Mouse (Mus musculus): Measurements from ENCODE around the gene Selenbp2. TPM values are rescaled to one million over a fixed set of nuclear protein-coding genes. Genes with fewer than 3 reads are reported as not detected.
A peak's percentile ranks its signal among the peaks of the same experiment; 100 is the strongest.
"Not testable (repeated sequence)": the region's sequence is repeated elsewhere in the genome, so short reads cannot be mapped to it uniquely, and the experiment has no call there.

The Selenbp2 gene
- 1 to 10 TPM in 1 of 2 experiments, not detected in 1; 1.8 TPM for total RNA-seq (2021)
- long read RNA-seq, experiment 1, result 0 reads
- long read RNA-seq, experiment 2, result 0 reads

DNA sequence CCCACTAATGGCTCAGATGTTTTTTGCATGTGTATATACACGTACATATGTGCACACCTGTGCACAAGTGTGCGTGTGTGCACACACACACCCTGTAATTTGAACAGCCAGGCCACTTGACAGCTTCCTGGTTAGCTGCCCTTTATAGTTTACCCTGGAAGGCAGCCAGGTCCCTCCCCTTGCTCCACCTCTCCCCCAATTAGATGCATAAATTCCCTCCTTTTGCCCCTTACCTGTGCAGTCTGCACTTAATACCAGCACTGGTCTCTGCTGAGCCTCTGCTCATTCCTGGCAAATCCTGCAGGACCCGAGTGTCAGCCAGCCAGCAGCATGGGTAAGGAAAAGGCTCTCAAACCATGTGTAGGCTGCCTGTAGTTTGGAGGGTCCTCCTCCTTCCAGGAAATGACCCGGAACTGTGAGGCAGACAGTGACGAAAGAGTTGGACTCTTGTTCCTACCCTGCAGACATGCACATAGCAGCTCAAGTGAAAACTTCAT lies at the start of gene Selenbp2:
Selenbp2 (plus strand) TSS at position 228 of the 497 bp plus-strand sequence.
- DNase-seq (ENCODE audit: low spot score in 2 of 2), result no peak

DNA sequence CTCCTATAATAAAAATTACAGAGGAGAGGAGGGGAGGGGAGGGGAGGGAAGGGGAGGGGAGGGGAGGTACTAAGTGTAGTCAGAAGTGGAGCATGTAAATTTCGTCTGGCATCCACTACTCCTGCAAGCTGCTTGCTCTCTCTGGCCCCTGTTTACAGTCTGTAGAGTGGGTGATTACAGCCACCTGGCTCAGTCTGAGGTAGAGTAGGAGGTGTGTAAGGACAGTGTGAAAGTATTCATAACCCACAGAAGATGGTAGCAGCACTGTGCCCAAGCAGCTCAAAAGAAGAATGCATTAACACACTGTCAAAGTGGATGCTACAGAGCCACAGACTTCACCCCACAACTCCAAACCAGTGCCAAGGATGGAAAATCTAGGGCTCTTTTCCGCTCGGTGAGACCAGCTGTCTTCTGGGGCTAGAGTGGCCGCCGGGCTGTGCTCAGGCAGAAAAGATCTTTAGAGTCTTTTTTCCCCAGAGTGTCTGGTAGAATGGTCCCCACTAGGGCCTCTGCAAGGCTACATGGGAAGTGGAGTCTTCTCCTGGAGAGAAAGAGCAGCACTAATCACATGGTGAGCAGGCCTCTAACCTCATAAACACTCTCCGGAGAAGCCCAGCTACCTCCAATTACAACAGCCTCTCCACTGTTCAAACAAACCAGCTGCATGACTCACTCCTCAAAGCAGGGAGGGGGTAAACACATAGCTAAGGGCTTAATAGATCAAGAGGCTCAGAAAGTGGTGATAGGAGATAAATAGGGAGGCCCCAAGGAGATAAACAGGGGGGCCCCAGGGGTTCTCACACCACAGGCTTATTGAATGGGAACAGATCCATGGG lies 44.4 kb upstream of the Selenbp2 start:
- no peak for DNase-seq (ENCODE audit: low spot score in 2 of 2)

DNA sequence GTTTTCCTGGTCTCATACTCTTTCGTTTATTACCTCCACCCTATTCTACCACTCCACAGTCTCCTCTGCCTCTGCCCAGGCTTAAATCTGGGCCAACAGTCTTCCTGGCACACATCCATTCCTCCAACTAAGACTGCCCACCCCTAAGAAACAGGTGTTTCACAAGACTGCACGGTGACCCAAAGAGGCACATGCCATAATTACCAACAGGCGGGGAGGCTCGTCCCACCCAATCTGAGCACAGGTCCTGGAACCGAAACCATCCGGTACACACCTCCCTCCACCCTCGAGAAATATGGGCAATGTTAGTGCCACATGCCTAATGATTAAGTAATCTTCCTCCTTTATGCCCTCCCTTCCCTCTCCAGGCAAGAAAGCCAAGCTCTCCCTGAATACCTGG lies 42.9 kb upstream of the Selenbp2 start:
- no peak for DNase-seq (ENCODE audit: low spot score in 2 of 2)

DNA sequence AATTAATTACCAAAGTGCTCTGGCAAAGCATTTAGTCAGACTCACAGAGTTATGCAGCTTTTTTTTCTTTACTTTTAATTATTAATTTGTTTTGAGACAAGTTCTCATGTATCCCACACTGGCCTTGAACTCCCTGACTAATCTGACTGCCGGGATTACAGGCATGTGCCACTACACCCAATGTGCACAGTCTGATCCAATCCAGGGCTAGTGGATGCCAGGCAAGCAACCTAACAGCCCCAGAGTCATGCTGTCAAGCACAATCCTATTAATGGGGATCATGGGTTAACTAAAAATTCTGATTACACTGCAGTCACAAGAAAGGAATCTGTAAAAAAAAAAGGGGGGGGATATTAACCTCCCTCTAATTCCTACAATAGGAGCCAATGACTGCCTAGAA lies 39.4 kb upstream of the Selenbp2 start:
- DNase-seq (ENCODE audit: low spot score in 2 of 2), result not testable (repeated sequence)

DNA sequence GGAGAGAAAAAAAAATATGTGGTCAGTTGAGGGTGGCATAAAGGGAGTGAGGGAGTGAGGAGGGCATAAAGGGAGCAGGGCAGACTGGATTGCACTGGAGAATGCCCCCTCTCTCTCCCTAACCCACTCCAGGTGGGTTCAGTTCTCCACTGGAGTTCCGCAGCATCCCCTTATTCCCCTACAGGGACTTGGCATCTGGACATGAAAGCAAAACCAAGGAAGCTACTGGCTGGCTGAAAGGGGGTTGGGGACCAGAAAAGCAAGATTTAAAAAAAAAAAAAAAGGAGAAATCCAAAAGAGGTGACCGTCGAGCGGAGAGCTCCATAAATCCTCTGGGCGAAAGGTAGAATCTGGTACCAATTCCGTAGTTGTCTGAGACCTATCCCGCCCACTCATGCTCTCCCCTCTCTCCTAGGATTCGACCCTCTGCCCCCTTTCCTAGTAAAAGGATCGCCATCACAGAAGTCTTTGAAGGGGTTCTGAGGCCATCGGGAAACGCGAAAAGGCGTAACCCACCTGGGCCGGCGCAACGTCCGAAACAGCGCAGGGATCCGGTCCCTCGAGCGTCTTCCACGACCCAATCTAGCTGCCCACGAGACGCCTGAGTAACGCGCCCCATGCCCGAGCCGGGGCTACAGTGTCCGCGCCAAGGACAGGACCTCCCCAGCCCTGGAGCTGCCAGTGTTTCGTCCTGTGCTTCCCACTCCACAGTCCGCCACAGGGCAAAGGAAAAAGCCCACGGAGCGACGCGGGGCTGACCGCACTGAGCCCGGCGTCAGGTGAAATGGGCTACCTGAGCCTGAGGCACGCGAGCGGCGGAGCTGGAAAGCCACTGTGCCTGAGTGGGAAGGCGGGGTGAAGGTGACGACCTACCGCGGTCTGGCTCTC lies 35.3 kb upstream of the Selenbp2 start:
- not testable (repeated sequence) for DNase-seq (ENCODE audit: low spot score in 2 of 2)

DNA sequence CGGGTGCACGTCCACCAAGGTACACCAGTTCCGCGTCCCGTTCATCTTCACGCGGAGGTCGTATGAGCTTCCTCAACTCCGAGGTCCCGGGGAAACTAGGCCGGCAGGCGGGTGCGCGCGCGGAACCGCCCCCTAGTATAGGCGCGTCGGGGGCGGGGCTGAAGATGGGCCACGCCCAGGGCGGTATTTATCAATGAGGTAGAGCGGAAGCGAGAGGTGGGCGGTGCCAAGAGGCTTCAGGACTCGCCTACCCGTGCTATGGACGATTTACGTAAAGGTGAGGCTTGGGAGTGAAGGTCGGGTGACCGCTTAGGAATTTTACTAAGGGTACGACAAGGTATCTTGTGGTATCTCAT lies 34.6 kb upstream of the Selenbp2 start, which contains the start of gene Tuft1:
Tuft1 (minus strand) TSS at position 133 of the 356 bp plus-strand sequence.
- peak; percentile 12 to 52 for DNase-seq (ENCODE audit: low spot score in 2 of 2)

DNA sequence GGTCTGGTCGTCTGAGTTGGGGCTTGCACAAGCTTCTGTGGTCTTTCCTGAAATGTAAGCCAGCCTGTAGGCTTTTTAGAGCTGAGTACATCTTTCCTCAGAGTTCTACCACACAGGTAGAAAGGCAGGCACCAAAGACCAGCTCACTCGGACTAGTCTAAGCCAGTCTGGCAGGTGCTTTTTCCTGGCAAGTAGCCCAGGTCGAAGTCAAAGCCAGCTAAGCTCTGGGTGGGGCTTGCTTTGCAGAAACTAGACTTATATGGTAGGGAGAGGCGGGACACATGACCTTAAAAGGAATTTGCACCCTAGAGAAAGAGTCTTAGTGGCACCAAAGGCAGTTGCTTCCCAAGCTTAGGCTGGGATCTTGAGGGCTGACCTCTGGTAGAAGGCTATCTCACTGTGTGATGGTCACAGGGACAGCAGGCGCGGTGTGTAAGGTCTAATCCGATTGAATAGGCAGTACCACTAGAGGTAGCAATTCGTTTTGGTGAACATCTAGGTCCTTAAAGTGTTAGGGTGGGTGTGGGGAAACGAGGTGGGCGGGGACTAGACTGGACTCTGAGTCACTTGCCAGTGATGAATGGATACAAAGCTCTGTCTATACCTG lies 34.1 kb upstream of the Selenbp2 start:
- not testable (repeated sequence) for DNase-seq (ENCODE audit: low spot score in 2 of 2)

DNA sequence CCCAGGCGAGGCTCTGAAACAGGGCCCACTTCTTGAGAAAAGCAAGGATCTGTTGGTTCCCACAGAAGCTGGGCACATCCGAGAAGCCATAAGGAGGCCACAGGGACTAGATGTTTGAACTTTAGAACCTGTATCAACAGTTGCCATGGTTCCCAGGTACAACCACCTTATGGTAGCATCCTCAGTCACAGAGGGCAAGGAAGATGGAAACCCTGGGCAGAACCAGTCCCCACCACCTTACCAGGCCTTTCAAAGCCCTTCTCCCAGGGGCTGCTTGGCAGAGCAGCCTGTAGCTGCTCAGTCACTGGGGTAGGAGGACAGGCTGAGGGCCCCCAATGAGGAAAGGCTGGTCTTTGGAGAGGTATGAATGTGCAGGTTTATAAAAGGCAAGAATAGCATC lies 32.5 kb upstream of the Selenbp2 start:
- not testable (repeated sequence) for DNase-seq (ENCODE audit: low spot score in 2 of 2)

DNA sequence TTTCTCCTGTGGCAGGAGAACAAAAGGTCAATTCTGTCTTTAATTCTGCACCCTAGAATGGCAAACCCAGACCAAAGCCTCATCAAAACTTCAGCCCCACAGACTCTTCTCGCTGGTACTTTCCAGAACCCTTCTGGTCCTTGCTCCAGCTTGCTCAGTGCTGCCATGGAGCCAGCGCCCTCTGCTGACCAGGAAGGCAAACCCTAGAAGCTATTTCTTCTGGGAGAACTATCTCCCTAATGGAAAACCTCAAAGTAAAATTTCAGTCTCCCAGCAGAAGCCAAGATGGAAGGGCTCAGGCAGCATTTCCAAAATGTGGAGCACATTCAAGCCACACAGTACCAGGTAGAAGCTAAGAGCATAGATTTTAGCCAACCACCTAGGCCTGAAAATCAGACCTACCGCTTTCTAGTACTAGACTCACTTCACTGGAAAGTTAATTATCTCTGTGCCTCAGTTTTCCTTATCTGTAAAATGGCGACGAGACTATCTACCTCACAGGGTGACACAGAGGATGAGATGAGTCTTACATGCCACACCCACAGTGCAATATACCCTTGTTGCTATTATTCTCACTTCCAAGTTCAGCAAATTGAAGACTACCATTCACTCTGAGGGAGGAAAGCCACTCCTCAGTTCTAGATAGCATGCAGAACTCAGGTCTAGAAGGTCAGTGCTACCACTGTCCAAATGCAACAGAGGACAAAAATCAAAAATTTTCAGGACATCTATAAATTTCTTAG lies 28.1 kb upstream of the Selenbp2 start:
- not testable (repeated sequence) for DNase-seq (ENCODE audit: low spot score in 2 of 2)

DNA sequence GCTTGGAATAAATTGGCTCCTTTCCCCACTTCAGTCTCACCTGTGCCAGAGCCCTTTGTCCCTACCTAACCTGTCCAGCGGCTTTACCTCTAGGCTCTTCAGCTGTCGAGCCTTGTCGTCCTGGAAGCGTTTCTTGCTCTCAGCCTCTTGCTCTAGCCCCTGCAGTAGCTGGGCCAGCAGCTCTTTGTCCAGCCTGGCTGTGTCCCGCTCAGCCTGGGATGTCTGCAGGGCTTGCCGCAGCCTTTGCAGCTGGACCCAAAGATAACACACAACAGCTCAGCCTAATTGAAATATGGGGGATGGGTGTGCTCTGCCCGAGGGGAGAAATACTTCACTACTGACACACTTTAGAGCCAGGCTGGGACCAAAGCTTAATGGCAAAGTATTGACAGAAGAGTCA lies 27.5 kb upstream of the Selenbp2 start:
- DNase-seq (ENCODE audit: low spot score in 2 of 2), result not testable (repeated sequence)

DNA sequence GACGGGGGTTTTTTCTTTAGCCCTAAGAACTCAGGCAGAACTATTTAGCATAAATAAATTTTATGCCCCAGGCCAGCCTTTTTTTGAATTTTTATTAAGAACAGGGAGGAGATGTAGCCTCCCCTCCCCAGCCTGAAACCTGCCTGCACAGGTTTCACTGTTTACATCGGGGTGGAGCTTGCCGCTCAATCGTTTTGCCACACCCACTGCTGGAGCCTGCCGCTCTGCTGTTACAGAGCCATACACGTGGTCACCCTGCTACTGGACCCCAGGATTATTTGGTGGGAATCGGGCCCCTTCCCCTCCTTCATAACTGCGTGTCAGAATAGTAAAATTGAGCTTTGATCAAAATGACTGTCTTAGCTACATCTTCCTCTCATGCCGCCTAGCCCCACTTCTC lies 18.3 kb upstream of the Selenbp2 start:
- not testable (repeated sequence) for DNase-seq (ENCODE audit: low spot score in 2 of 2)

DNA sequence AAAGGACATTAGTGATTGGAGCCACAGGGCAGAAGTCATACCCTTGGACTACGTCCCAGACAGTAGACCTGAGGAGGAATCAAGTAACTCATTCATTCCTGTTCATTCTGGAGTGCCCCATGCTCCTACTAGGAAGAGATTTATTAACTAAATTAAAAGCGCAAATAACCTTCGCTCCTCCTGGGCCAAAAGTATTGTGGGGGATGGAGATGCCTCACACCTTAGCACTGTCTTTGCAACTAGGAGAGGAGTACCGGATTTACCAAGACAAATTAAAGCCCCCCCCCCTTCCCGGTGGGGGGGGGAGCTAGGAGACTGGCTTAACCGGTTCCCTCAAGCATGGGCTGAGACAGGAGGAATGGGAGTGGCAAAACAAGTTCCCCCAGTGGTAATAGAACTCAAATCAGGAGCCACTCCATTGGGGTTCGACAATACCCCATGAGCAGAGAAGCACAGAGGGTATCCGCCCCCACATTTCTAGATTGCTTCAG lies 14.0 kb upstream of the Selenbp2 start:
- no peak for DNase-seq (ENCODE audit: low spot score in 2 of 2)

DNA sequence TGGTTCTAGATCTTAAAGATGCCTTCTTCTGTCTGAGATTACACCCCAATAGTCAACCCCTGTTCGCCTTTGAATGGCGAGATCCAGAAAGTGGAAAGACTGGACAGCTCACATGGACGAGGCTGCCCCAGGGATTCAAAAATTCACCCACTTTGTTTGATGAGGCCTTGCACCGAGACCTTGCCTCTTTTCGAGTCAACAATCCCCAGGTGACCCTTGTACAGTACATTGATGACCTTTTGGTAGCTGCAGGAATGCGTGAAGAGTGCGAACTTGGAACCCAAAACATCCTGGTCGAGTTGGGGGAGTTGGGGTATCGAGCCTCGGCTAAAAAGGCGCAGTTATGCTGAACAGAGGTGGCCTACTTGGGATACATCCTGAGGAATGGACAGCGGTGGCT lies 13.3 kb upstream of the Selenbp2 start:
- DNase-seq (ENCODE audit: low spot score in 2 of 2), result not testable (repeated sequence)

DNA sequence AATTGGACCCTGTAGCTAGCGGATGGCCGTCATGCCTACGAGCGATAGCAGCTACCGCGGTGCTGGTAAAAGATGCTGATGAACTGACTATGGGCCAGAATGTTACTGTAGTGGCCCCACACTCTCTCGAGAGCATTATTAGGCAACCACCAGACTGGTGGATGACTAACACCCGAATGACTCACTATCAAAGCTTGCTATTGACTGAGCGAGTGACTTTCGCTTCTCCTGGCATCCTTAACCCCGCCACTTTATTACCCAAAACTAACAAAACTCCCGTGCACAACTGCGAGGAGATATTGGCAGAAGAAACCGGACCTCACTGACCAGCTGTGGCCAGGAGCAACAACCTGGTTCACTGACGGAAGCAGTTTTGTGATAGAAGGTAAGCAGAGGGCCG lies 12.6 kb upstream of the Selenbp2 start:
- no peak for DNase-seq (ENCODE audit: low spot score in 2 of 2)

DNA sequence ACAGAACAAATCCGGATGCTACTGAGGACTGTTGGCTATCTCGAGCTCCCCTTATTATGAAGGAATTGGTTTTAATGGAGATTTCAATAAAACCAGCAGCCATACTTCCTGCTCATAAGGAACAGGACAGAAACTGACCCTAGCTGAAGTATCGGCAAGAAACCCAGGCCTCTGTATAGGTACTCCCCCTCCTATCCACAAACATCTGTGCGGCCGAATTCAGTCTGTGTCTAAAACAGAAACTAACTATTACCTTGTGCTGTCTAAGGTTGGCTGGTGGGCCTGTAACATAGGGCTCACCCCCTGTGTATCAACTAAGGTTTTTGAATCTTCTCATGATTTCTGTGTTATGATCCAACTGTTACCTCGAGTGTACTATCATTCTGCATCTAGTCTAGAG lies 9.7 kb upstream of the Selenbp2 start:
- DNase-seq (ENCODE audit: low spot score in 2 of 2), result no peak

DNA sequence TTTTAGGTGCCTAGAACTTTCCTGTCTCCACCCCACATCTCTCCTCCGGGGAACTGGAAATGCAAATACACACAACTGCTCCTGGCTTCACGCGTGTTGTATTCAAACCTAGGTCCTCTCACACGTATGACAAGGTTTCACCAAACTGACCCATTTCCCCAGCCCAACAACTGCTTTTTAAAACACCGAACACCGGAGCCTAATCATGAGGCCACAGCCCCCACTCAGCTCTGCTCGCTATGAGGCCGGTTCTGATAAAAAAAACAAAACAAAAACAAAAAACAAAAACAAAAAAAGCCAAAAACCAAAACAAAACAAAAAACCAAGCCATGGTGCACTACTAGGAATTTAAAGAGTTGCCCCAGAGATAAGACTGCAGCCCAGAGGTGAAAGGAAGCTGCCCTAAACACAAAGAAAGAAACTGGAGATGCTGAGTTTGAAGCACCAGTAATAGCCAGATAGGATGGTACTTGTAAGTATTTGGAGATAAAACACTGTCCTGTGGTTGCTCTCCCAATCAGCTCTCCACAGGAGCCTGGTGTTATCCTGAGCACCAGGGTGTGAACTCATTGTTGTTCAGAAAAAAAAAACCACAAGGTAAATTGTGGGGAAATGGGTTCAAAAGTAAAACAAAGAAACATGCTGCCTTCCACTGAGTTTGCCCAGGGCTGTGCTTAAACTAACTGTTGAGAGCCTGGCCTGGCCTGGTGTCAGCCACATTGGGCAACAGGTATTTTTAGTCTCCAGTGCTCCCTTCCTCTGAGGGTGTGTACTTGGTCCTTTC lies 7.2 kb upstream of the Selenbp2 start:
- DNase-seq (ENCODE audit: low spot score in 2 of 2), result not testable (repeated sequence)

DNA sequence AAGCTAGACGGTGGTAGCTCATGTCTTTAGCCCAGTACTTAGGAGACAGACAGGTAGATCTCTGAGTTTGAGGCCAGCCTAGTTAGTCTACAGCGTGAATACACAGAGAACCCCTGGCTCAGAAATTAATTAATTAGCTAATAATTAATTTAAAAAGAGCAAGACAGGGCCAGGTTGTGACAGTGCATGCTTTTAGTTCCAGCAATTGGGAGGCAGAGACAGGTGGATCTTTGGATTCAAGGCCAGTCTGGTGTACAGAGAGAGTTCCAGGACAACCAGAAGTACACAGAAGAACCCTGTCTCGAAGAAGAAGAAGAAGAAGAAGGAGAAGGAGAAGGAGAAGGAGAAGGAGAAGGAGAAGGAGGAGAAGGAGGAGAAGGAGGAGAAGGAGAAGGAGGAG lies 4.7 kb upstream of the Selenbp2 start:
- not testable (repeated sequence) for DNase-seq (ENCODE audit: low spot score in 2 of 2)

DNA sequence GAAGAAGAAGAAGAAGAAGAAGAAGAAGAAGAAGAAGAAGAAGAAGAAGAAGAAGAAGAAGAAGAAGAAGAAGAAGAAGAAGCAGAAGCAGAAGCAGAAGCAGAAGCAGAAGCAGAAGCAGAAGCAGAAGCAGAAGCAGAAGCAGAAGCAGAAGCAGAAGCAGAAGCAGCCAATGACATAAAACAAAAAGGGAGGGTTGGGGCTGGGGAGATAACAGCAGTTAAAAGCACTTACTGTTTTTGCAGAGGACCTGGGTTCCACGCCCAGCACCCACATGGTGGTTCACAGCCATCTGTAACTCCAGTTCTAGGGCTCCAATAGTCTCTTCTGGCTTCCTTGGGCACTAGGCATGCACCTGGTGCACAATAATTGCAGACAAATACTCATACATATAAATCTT lies 4.2 kb upstream of the Selenbp2 start:
- not testable (repeated sequence) for DNase-seq (ENCODE audit: low spot score in 2 of 2)

DNA sequence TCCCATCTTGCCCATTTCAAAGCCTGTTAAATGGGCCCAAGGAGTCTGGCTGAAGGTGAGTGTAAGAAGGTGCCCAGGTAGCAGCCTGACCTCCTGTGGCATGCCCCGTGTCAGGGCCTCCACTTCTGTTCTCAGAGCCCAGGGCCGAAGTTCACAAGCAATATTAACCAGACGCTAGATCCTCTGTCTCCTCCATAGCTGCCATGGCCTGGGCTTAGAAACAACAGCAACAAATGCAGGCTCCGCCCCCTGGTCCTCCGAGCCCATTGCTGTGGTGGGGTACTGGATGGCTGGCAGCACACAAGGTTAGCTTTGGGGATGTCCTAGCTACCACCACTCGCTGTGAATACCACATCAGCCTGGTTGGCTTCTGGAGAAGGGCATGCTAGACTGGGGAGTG lies 3.2 kb upstream of the Selenbp2 start:
- not testable (repeated sequence) for DNase-seq (ENCODE audit: low spot score in 2 of 2)

Data from layer of hippocampus, postnatal 14 days (tissue).